Mouse (Mus musculus) liver, postnatal 0 days (tissue): ENCODE data around the gene Brca1. TPM values are rescaled to one million over a fixed set of nuclear protein-coding genes. Genes with fewer than 3 reads are reported as not detected.

Experiments used
- ATAC-seq: fragments of 200-750 bp; cut with Nextera tagmentation; 2 replicates; pipeline ENCODE4 v1.8.0; 2017; ENCODE audit warnings: mild to moderate bottlenecking, moderate library complexity
- DNase-seq: peaks from one replicate; pipeline ENCODE4 v3.0.0-alpha.2; 2016
- H3K27ac ChIP-seq: fragments of 300-500 bp; sonication (generic); 2 replicates; pipeline ENCODE4 v1.5.1; 2014; ENCODE audit warnings: antibody characterized with exemption, moderate library complexity, mild to moderate bottlenecking, low read depth
- H3K27me3 ChIP-seq: fragments of 300-500 bp; sonication (generic); 2 replicates; pipeline ENCODE4 v1.6.1; 2014; ENCODE audit warnings: low read length, control low read depth, mixed read lengths; ENCODE audit not compliant: insufficient read depth
- H3K36me3 ChIP-seq: fragments of 300-500 bp; sonication (generic); replicated peaks from 2 replicates; pipeline ENCODE4 v1.6.1; 2014; ENCODE audit warnings: mild to moderate bottlenecking, control low read depth, low read length, moderate library complexity, mixed read lengths; ENCODE audit not compliant: insufficient read depth
- H3K4me1 ChIP-seq: fragments of 300-500 bp; sonication (generic); 2 replicates; pipeline ENCODE4 v1.6.1; 2014; ENCODE audit warnings: antibody characterized with exemption, mild to moderate bottlenecking, control low read depth; ENCODE audit not compliant: insufficient read depth
- H3K4me2 ChIP-seq: fragments of 300-500 bp; sonication (generic); 2 replicates; pipeline ENCODE4 v1.6.1; 2014; ENCODE audit warnings: low read depth, mild to moderate bottlenecking, low read length, moderate library complexity, mixed read lengths
- H3K4me3 ChIP-seq: fragments of 300-500 bp; sonication (generic); 2 replicates; pipeline ENCODE4 v1.5.1; 2014; ENCODE audit warnings: low read depth, low read length
- H3K9ac ChIP-seq: fragments of 300-500 bp; sonication (generic); replicated peaks from 2 replicates; pipeline ENCODE4 v1.6.1; 2014; ENCODE audit warnings: mild to moderate bottlenecking, moderate library complexity
- H3K9me3 ChIP-seq: fragments of 300-500 bp; sonication (generic); 2 replicates; pipeline ENCODE4 v1.6.1; 2016; ENCODE audit warnings: mild to moderate bottlenecking, control low read depth, low read length, mixed read lengths
- CTCF ChIP-seq: sonication (generic); IDR thresholded peaks from 2 replicates; pipeline ENCODE4 v1.5.1; 2016; ENCODE audit warnings: antibody characterized with exemption, low read depth
- EP300 ChIP-seq: IDR thresholded peaks from 2 replicates; pipeline ENCODE4 v1.6.1; 2016; ENCODE audit warnings: antibody characterized with exemption, low read depth, mild to moderate bottlenecking
- WGBS: fragments of 180-500 bp; shearing (Covaris S2); extraction: QIAGEN DNeasy Blood & Tissue Kit; methylation state at CpG from one replicate; pipeline ENCODE4 v1.1.7; 2014; ENCODE audit not compliant: insufficient replicate concordance; 5-methylcytosine and 5-hydroxymethylcytosine counted together
- polyA plus RNA-seq: library from polyadenylated mRNA; unstranded; fragments of >200 nt; fragmentation: Nextera tagmentation; extraction: Ambion mirVana; gene quantifications from 2 replicates; pipeline ENCODE4 v1.2.1, GENCODE M21; 2015

Brca1 gene
- polyA plus RNA-seq, 1 experiment from 2014 or later, result 5.0 TPM

DNA sequence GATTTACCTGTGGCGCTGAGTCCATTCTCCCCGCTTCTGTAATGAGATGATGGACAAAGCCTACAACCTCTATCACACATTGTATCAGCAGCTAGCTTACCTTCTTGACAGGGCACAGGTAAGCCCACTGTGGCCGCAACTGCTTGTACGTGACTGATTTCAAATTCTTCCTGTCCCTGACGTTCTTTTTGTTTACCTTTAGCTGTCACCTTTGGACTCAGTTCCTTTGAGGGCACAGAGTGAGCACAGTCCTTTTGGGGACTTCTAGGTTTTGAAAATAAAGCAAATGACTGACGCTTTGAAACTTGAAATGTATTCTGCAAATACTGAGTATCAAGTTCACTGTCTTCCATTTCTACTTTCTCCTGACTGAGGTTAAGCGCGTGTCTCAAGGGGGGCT lies 27.3 kb downstream of the Brca1 start:
- H3K27me3 ChIP-seq, result no peaks in the 10 kb centered on the region
- peak; percentile 77; the same call in 1 of the 2 replicates for ATAC-seq
- H3K4me3 ChIP-seq, result no peak overlapping the region
- H3K9me3 ChIP-seq, result no peaks in the 10 kb centered on the region
- H3K36me3 ChIP-seq, result peaks cover 43% of the 10 kb centered on the region
- H3K9ac ChIP-seq, result no peak overlapping the region
- TF ChIP-seq CTCF, result no peak
- no peak for TF ChIP-seq EP300
- DNase-seq, result no peak
- 81% methylated on average over 8 of the region's 8 CpGs for WGBS
- H3K4me2 ChIP-seq, result no peak overlapping the region
- no peak overlapping the region for H3K27ac ChIP-seq
- no peaks in the 10 kb centered on the region; the same call in 1 of the 2 replicates for H3K4me1 ChIP-seq

DNA sequence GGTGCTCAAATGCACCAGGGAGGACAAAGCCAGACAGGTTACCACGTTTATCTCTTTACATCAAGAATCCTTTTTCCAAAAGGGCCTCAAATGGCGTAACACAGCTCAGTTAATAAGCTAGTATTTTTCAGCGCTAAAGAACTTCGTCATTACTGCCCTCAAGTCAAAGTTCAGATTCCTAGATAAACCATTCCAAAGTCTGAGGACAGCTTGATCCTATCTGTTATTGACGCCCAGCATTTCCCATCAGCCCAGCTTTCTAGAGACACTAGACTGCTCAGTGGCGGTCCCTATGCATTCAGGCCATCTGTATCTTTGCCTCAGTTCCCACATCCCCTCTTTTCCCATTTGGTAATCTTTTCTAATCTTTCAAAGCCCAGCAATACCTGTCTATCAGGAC lies 32.4 kb downstream of the Brca1 start:
- no peaks in the 10 kb centered on the region; the same call in 1 of the 2 replicates for H3K4me1 ChIP-seq
- H3K4me3 ChIP-seq, result no peak overlapping the region
- H3K27me3 ChIP-seq, result no peaks in the 10 kb centered on the region
- ATAC-seq (peak; percentile 93), DNase-seq (peak; percentile 25)
- no peak overlapping the region for H3K9ac ChIP-seq
- H3K9me3 ChIP-seq, result no peaks in the 10 kb centered on the region
- TF ChIP-seq CTCF (no peak), EP300 (peak; percentile 79)
- peak overlapping the region; percentile 87 for H3K27ac ChIP-seq
- peaks cover 35% of the 10 kb centered on the region for H3K36me3 ChIP-seq
- H3K4me2 ChIP-seq, result no peak overlapping the region
- WGBS, result 73% methylated on average over 6 of the region's 6 CpGs

- DNase-seq (no peak), ATAC-seq (peak; percentile 53)
- Histone ChIP-seq H3K27ac (peak overlapping the region; percentile 87), H3K4me3 (no peak overlapping the region), H3K27me3 (no peaks in the 10 kb centered on the region), H3K4me2 (no peak overlapping the region), H3K36me3 (peaks cover 31% of the 10 kb centered on the region), H3K9me3 (no peaks in the 10 kb centered on the region), H3K9ac (no peak overlapping the region), H3K4me1 (no peaks in the 10 kb centered on the region; the same call in 1 of the 2 replicates)
- TF ChIP-seq CTCF, result peak; percentile 30
- TF ChIP-seq EP300, result no peak
- WGBS, result 80% methylated on average over 5 of the region's 5 CpGs
These were observed 32.8 kb downstream of the Brca1 start for GRCm38 (mm10) chr11:101518937-101519336.

GRCm38 (mm10) chr11:101507090-101507489 lies 44.7 kb downstream of the Brca1 start:
- Histone ChIP-seq H3K27ac (no peak overlapping the region), H3K4me2 (no peak overlapping the region), H3K4me3 (no peak overlapping the region), H3K36me3 (peaks cover 42% of the 10 kb centered on the region), H3K9me3 (no peaks in the 10 kb centered on the region), H3K9ac (no peak overlapping the region), H3K27me3 (no peaks in the 10 kb centered on the region), H3K4me1 (no peaks in the 10 kb centered on the region)
- 82% methylated on average over 7 of the region's 7 CpGs for WGBS
- DNase-seq (no peak), ATAC-seq (no peak)
- TF ChIP-seq CTCF, result no peak
- no peak for TF ChIP-seq EP300

DNA sequence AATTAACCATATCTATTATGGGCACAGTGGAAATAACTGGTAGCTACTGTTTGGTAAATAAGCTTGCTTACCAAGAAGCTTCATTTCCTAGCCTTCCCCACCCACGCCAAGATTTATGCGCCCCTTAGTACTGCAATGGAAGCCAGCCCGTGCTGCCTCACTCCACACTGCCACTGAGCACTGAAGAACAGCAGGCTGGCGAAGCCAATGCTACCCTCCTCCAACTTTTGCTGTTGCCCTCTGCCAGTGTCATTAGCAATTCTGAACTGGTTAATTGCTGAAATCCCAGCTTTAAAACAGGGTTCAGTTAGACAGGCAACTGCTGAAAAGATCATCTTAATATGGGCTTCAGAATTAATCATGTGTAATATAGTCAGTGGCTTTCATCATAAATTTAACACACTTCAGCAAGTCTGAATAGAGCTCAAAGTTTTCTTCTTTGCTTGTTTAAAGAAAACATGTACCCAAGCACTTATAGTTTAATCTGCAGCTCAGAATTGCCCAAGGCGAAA lies 45.4 kb downstream of the Brca1 start:
- no peak for DNase-seq
- H3K9ac ChIP-seq, result no peak overlapping the region
- peaks cover 41% of the 10 kb centered on the region for H3K36me3 ChIP-seq
- no peaks in the 10 kb centered on the region for H3K9me3 ChIP-seq
- no peak for ATAC-seq
- no peaks in the 10 kb centered on the region for H3K4me1 ChIP-seq
- TF ChIP-seq CTCF, result no peak
- TF ChIP-seq EP300, result no peak
- H3K27ac ChIP-seq, result no peak overlapping the region
- 86% methylated on average over 5 of the region's 5 CpGs for WGBS
- H3K4me2 ChIP-seq, result no peak overlapping the region
- no peaks in the 10 kb centered on the region for H3K27me3 ChIP-seq
- H3K4me3 ChIP-seq, result no peak overlapping the region

- H3K9me3 ChIP-seq, result no peaks in the 10 kb centered on the region
- H3K27ac ChIP-seq, result 0 out of 2 replicates have a peak overlapping the region, but pooled peaks have one; percentile 35
- ATAC-seq (peak; percentile 17; the same call in 1 of the 2 replicates), DNase-seq (no peak)
- peaks cover 20% of the 10 kb centered on the region for H3K4me1 ChIP-seq
- H3K4me3 ChIP-seq, result no peak overlapping the region
- peaks cover 19% of the 10 kb centered on the region; the same call in 1 of the 2 replicates for H3K36me3 ChIP-seq
- no peak overlapping the region for H3K4me2 ChIP-seq
- TF ChIP-seq EP300 (no peak), CTCF (no peak)
- WGBS, result 46% methylated on average over 6 of the region's 6 CpGs
- no peak overlapping the region for H3K9ac ChIP-seq
- H3K27me3 ChIP-seq, result no peaks in the 10 kb centered on the region
These were observed 65.6 kb downstream of the Brca1 start for GRCm38 (mm10) chr11:101486126-101486525.
